ENCODE assay signal across 8 mouse cellular contexts in genomic region chr12:89812550-89813207, GRCm38 (mm10).
A peak's percentile ranks its signal among the peaks of the same experiment; 100 is the strongest.
DNase-seq lines count a peak whose midpoint lies in the region; ATAC-seq lines count a peak whose summit lies in the region.

No protein-coding gene starts in this region.

- no peaks in the 10 kb centered on the region for H3K9me3 ChIP-seq in heart, embryonic 16.5 days (replicated peaks; ENCODE audit: control insufficient read depth, low read length)
- H3K9me3 ChIP-seq in midbrain, embryonic 10.5 days (replicated peaks) = no peaks in the 10 kb centered on the region

- peaks cover 9% of the 10 kb centered on the region for H3K4me1 ChIP-seq in heart, embryonic 16.5 days (ENCODE audit: control insufficient read depth, insufficient read depth, low read length)
- no peaks in the 10 kb centered on the region for H3K4me1 ChIP-seq in brown adipose tissue, adult 24 weeks (ENCODE audit: control insufficient read depth, insufficient read depth, insufficient read length, low read length)
- peaks cover 22% of the 10 kb centered on the region for H3K4me1 ChIP-seq in midbrain, embryonic 10.5 days

- ATAC-seq in heart, embryonic 16.5 days (replicated peaks; ENCODE audit: extremely low read depth, insufficient read depth, low FRiP score) = no peak
- ATAC-seq in megakaryocyte progenitor cell, adult 5-6 weeks (replicated peaks; ENCODE audit: poor library complexity) = no peak

- 1% methylated on average over 17 of the region's 17 CpGs for WGBS in heart, embryonic 16.5 days
- WGBS in midbrain, embryonic 10.5 days = 1% methylated on average over 17 of the region's 17 CpGs

- peak overlapping the region; percentile 52 for H3K4me3 ChIP-seq in heart, embryonic 16.5 days (ENCODE audit: low read length)
- H3K4me3 ChIP-seq in brown adipose tissue, adult 24 weeks (ENCODE audit: insufficient read depth, low read depth, low read length) = peak overlapping the region; percentile 18; the same call in 1 of the 2 replicates
- peak overlapping the region; percentile 64 for H3K4me3 ChIP-seq in midbrain, embryonic 10.5 days

- H3K27ac ChIP-seq in heart, embryonic 16.5 days (ENCODE audit: low read length) = no peak overlapping the region
- H3K27ac ChIP-seq in brown adipose tissue, adult 24 weeks (replicated peaks; ENCODE audit: low read depth, low read length) = no peak overlapping the region
- H3K27ac ChIP-seq in midbrain, embryonic 10.5 days (replicated peaks) = 0 out of 2 replicates have a peak overlapping the region, but pooled peaks have one; percentile 49

- H3K36me3 ChIP-seq in heart, embryonic 16.5 days (ENCODE audit: control insufficient read depth, insufficient read depth) = no peaks in the 10 kb centered on the region
- no peaks in the 10 kb centered on the region for H3K36me3 ChIP-seq in midbrain, embryonic 10.5 days

- peak overlapping the region; percentile 95 for H3K4me2 ChIP-seq in heart, embryonic 16.5 days (ENCODE audit: low read depth, low read length)

- H3K9ac ChIP-seq in heart, embryonic 16.5 days (ENCODE audit: low read length) = no peak overlapping the region; the same call in 1 of the 2 replicates

- H3K27me3 ChIP-seq in heart, embryonic 16.5 days (ENCODE audit: control insufficient read depth, insufficient read depth, low read length) = peaks cover 8% of the 10 kb centered on the region
- peaks cover 49% of the 10 kb centered on the region for H3K27me3 ChIP-seq in midbrain, embryonic 10.5 days (ENCODE audit: low read depth, poor library complexity, severe bottlenecking)

- DNase-seq in heart, adult 18-20 months = no peak
- DNase-seq in forelimb bud, embryonic 11.5 days (ENCODE audit: low read depth, low spot score) = peak; percentile 18
- DNase-seq in midbrain, embryonic 10.5 days (ENCODE audit: low spot score) = no peak
- DNase-seq in ovary, postnatal 36 days (ENCODE audit: low spot score) = no peak
- DNase-seq in layer of hippocampus, adult 18-20 months (ENCODE audit: low spot score in 2 of 2) = no peak
